Mouse (Mus musculus) forebrain, embryonic 11.5 days (tissue): ENCODE results near the gene 4933415F23Rik. TPM values are rescaled to one million over a fixed set of nuclear protein-coding genes. Genes with fewer than 3 reads are reported as not detected.
A peak's percentile ranks its signal among the peaks of the same experiment; 100 is the strongest.
"Not testable (repeated sequence)": the region's sequence is repeated elsewhere in the genome, so short reads cannot be mapped to it uniquely, and the experiment has no call there.

Experiments
- ATAC-seq: fragments of 200-750 bp; cut with Nextera tagmentation; replicated peaks from 2 replicates; pipeline ENCODE4 v1.8.0; 2017; ENCODE audit warnings: moderate TSS enrichment; ENCODE audit not compliant: low FRiP score
- DNase-seq: peaks from one replicate; pipeline ENCODE4 v3.0.0-alpha.2; 2017; ENCODE audit warnings: low spot score
- H3K27ac ChIP-seq: fragments of 300-500 bp; sonication (generic); 2 replicates; pipeline ENCODE4 v1.5.1; 2014; ENCODE audit warnings: low read depth, low read length
- H3K27me3 ChIP-seq: fragments of 300-500 bp; sonication (generic); 2 replicates; pipeline ENCODE4 v1.6.1; 2014; ENCODE audit warnings: mild to moderate bottlenecking, low read length, mixed read lengths; ENCODE audit not compliant: control insufficient read depth, insufficient read depth
- H3K36me3 ChIP-seq: fragments of 300-500 bp; sonication (generic); 2 replicates; pipeline ENCODE4 v1.6.1; 2014; ENCODE audit warnings: mild to moderate bottlenecking, low read length, moderate library complexity, mixed read lengths; ENCODE audit not compliant: control insufficient read depth, insufficient read depth
- H3K4me1 ChIP-seq: fragments of 300-500 bp; sonication (generic); replicated peaks from 2 replicates; pipeline ENCODE4 v1.6.1; 2014; ENCODE audit warnings: low read length, mixed read lengths; ENCODE audit not compliant: control insufficient read depth, insufficient read depth
- H3K4me2 ChIP-seq: fragments of 300-500 bp; sonication (generic); 2 replicates; pipeline ENCODE4 v1.6.1; 2014; ENCODE audit warnings: low read depth, mild to moderate bottlenecking, low read length, moderate library complexity, mixed read lengths; ENCODE audit not compliant: severe bottlenecking
- H3K4me3 ChIP-seq: fragments of 300-500 bp; sonication (generic); 2 replicates; pipeline ENCODE4 v1.5.1; 2014; ENCODE audit warnings: low read depth, low read length
- H3K9ac ChIP-seq: fragments of 300-500 bp; sonication (generic); 2 replicates; pipeline ENCODE4 v1.6.1; 2014; ENCODE audit warnings: low read length
- H3K9me3 ChIP-seq: fragments of 300-500 bp; sonication (generic); 2 replicates; pipeline ENCODE4 v1.6.1; 2016; ENCODE audit warnings: low read length, mixed read lengths; ENCODE audit not compliant: control insufficient read depth
- WGBS: fragments of 180-500 bp; shearing (Covaris S2); extraction: QIAGEN DNeasy Blood & Tissue Kit; methylation state at CpG from one replicate; pipeline ENCODE4 v1.1.7; 2014; 5-methylcytosine and 5-hydroxymethylcytosine counted together
- polyA plus RNA-seq: library from polyadenylated mRNA; unstranded; fragments of >200 nt; fragmentation: Nextera tagmentation; extraction: Ambion mirVana; gene quantifications from 2 replicates; pipeline ENCODE4 v1.2.1, GENCODE M21; 2014

Gene 4933415F23Rik
- polyA plus RNA-seq = not detected in 2 replicates

DNA sequence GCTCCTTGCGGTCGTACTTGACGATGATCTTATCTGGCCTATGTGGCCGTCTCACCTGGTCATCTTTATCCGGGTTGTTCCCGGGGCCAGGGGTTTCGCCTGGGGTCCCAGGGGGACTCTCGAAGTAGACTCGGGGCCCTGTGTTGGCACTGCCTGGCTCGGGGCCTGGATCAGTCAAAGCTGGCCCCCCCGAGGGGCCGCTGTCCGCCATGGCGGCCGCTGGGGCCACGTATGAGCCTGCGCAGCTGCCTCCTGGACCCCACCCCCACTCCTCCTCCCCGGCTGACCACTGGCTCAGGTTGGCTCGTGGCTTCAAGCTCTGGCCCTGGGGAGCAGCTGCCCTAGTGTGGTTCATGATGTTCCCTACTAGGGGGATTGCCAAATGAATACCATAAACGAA is at the start of gene 4933415F23Rik:
TSS of gene 4933415F23Rik (minus strand) at position 233 of the 400 bp plus-strand sequence.
- ATAC-seq (0 out of 2 replicates have a peak, but pooled peaks have one; percentile 12), DNase-seq (no peak)
- H3K27ac ChIP-seq = no peak within 1 kb of the TSS
- no peaks in the 10 kb centered on the region for H3K27me3 ChIP-seq
- H3K4me3 ChIP-seq = no peak within 1 kb of the TSS
- no peak within 1 kb of the TSS for H3K9ac ChIP-seq
- H3K36me3 ChIP-seq = no peaks in the 10 kb centered on the region
- no peak within 1 kb of the TSS for H3K4me2 ChIP-seq
- 95% methylated on average over 20 of the region's 20 CpGs for whole genome bisulfite sequencing
- H3K9me3 ChIP-seq = no peaks in the 10 kb centered on the region
- H3K4me1 ChIP-seq = no peaks in the 10 kb centered on the region

DNA sequence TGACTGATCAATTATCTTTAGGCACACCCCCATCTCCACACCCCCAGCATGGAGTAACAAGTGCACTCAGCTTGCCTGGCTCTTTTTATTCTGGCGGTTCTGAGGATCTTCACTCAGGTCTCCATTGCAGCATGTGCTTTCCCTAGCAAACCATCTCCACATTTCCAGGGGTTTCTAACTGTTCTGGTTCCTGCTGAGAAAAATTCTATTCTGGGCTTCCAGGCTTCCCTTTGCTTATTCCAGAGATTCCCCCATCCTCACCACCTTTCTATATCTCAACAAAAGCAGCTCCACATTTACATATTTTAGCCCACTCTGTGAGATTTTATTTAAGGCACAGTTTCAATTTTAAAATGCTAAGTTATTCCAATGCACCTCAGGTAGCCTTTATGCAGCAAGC is 49.7 kb upstream of the 4933415F23Rik start:
- H3K9ac ChIP-seq = no peak overlapping the region
- H3K4me3 ChIP-seq = no peak overlapping the region
- 84% methylated on average over 1 of the region's 1 CpGs for WGBS
- DNase-seq (no peak), ATAC-seq (no peak)
- H3K27ac ChIP-seq = no peak overlapping the region
- H3K36me3 ChIP-seq = no peaks in the 10 kb centered on the region
- H3K4me1 ChIP-seq = no peaks in the 10 kb centered on the region
- H3K9me3 ChIP-seq = no peaks in the 10 kb centered on the region
- H3K4me2 ChIP-seq = no peak overlapping the region
- no peaks in the 10 kb centered on the region for H3K27me3 ChIP-seq

DNA sequence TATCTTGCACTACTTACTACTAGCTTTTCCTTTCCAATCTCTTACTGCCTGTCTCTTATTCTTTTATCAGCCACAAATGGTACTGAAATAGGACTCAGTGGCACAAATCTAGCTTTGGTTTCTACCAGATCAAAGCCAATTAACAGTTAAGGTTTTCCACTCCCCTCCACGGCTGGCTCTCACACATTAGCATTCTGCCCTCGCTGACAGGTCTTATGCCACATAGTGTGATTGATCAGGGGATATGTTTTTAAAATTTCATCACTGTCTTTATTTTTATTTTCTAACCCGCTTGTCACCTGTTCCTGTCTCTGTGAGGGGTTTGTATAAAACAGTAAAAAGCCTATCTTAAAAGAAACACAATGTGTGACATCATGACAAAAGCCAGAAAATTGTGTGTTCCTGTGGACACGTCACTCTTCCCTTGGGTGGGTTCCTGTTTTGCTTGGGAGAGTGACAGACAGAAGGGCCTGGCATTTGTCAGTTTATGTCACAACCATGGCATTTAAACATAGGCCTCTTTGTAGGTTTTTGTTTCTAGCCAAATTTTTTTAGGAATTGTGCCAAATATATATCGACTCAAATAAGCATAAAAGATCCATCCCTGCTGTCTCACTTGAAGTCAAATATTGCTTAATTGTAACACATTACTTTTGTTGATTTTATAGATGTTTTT is 44.3 kb upstream of the 4933415F23Rik start:
- 78% methylated on average over 5 of the region's 5 CpGs for WGBS
- H3K27ac ChIP-seq = no peak overlapping the region
- ATAC-seq = no peak
- H3K36me3 ChIP-seq = no peaks in the 10 kb centered on the region
- no peak overlapping the region for H3K9ac ChIP-seq
- H3K4me1 ChIP-seq = no peaks in the 10 kb centered on the region
- no peak for DNase-seq
- no peaks in the 10 kb centered on the region for H3K27me3 ChIP-seq
- H3K4me3 ChIP-seq = no peak overlapping the region
- H3K9me3 ChIP-seq = no peaks in the 10 kb centered on the region
- H3K4me2 ChIP-seq = no peak overlapping the region

DNA sequence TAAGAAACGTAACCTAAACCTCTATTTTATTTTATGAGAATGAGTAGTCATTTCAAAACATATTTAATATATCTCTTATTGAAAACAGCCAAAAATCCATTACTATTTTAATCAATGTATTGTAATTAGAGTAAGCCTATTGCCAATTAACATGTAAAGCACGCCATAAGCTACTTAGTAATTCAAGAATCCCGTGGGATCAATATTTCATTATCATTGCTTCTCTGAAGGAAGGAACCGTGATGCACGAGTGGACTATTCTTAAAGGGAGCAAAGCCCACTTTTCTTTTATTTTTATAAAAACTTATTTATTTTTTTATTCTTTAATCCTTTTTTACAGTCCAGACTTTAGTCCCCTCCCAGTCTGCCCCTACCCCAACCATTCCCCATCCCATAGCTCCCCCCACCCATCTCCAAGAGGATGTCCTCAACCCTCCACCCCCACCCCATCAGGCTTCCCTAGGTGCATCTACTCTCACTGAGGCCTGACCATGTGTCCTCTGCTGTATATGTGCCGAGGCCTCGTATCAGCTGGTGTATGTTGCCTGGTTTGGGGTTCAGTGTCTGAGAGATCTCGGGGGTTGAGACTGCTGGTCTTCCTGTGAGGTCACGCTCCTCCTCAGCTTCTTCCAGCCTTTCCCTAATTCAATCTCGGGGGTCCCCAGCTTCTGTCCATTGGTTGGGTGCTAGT is 39.2 kb upstream of the 4933415F23Rik start:
- Histone ChIP-seq H3K36me3 (no peaks in the 10 kb centered on the region), H3K9me3 (no peaks in the 10 kb centered on the region), H3K4me3 (no peak overlapping the region), H3K4me1 (no peaks in the 10 kb centered on the region), H3K27ac (no peak overlapping the region), H3K9ac (no peak overlapping the region), H3K27me3 (no peaks in the 10 kb centered on the region), H3K4me2 (no peak overlapping the region)
- WGBS = 87% methylated on average over 10 of the region's 10 CpGs
- DNase-seq = no peak
- ATAC-seq = 0 out of 2 replicates have a peak, but pooled peaks have one; percentile 33

DNA sequence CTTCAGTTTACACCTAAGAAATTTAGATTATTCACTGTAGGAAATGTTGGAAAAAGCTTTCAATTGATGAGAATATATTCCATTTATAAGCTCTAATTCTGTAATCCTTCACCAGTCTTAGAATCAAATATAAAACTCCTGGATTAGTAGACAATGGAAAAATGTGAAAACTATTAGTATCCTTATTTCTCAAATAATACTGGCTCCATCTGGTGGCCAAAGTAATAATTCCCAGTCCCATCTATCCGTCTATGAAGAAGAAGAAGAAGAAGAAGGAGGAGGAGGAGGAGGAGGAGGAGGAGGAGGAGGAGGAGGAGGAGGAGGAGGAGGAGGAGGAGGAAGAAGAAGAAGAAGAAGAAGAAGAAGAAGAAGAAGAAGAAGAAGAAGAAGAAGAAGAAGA is 38.5 kb upstream of the 4933415F23Rik start:
- not testable (repeated sequence) for H3K4me3 ChIP-seq, H3K4me2 ChIP-seq, H3K36me3 ChIP-seq, H3K27ac ChIP-seq, H3K27me3 ChIP-seq, DNase-seq, ATAC-seq, H3K4me1 ChIP-seq, H3K9me3 ChIP-seq, H3K9ac ChIP-seq
- 0% methylated on average over 1 of the region's 1 CpGs for whole genome bisulfite sequencing

DNA sequence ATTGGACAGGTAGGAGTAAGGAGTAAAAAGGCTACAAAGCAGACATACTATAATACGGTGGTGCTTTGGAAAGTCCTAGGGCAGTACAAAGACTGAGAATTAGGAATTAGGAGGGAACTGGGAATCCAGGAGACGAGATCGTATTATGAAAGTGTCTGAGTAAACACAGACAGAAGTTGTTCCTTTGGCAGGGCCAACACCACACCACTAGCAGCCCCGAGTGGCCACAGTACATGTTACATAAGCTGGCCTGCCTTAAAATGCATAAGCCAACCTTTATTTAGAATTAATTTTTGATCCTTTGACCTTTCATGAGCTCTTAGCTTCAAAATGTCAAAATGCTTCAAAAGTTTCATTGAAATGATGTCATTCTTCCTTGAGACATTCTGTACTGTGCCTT is 18.8 kb upstream of the 4933415F23Rik start:
- no peaks in the 10 kb centered on the region for H3K36me3 ChIP-seq
- H3K27me3 ChIP-seq = no peaks in the 10 kb centered on the region
- WGBS = 79% methylated on average over 4 of the region's 4 CpGs
- DNase-seq = no peak
- no peaks in the 10 kb centered on the region for H3K9me3 ChIP-seq
- no peak overlapping the region for H3K4me2 ChIP-seq
- no peak overlapping the region for H3K27ac ChIP-seq
- no peaks in the 10 kb centered on the region for H3K4me1 ChIP-seq
- H3K4me3 ChIP-seq = no peak overlapping the region
- ATAC-seq = no peak
- H3K9ac ChIP-seq = no peak overlapping the region

DNA sequence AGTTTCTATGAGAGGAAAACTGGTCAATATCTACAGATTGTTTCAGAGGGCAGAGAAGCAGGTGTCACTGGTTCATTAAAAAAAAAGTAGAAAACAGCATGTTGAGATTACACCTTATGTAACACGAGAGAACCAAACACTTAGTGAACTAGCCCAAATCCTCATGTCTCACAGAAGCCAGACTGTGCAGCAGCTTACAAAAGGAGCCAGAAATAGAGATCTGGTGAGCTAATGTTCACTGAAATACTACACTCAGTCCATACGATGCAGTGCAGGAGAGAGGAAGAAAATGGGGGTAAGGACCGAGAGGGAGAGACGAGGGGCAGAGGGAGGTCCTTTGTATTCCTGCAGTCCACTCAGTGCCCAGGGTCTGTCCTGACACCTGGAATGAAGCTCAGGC is 17.4 kb upstream of the 4933415F23Rik start:
- Histone ChIP-seq H3K4me3 (no peak overlapping the region), H3K9ac (no peak overlapping the region), H3K4me1 (no peaks in the 10 kb centered on the region), H3K4me2 (no peak overlapping the region), H3K9me3 (no peaks in the 10 kb centered on the region), H3K36me3 (no peaks in the 10 kb centered on the region), H3K27me3 (no peaks in the 10 kb centered on the region), H3K27ac (no peak overlapping the region)
- 70% methylated on average over 4 of the region's 4 CpGs for WGBS
- DNase-seq = no peak
- ATAC-seq = no peak

DNA sequence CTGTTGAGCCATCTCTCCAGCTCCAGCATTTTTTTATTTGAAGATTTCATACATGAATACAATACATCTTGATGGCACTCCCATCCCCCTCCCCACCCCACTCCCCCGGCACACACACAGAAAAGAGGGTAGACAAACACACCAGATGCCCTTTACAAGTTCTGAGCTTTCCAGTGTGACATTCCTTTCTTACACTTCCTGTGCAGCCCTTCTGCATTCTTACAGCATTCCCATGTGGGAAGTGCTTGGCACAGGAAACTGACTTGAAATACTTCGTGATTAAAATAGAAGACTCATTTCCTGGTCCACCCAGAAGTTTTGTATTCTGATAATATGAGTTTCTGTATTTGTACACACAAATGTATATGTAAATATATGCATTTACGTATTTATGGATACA is 15.4 kb upstream of the 4933415F23Rik start:
- no peaks in the 10 kb centered on the region for H3K36me3 ChIP-seq
- no peaks in the 10 kb centered on the region for H3K27me3 ChIP-seq
- H3K9ac ChIP-seq = no peak overlapping the region
- no peak overlapping the region for H3K27ac ChIP-seq
- H3K4me2 ChIP-seq = no peak overlapping the region
- H3K4me3 ChIP-seq = no peak overlapping the region
- no peak for DNase-seq
- H3K9me3 ChIP-seq = no peaks in the 10 kb centered on the region
- WGBS = 71% methylated on average over 3 of the region's 3 CpGs
- no peaks in the 10 kb centered on the region for H3K4me1 ChIP-seq
- no peak for ATAC-seq

DNA sequence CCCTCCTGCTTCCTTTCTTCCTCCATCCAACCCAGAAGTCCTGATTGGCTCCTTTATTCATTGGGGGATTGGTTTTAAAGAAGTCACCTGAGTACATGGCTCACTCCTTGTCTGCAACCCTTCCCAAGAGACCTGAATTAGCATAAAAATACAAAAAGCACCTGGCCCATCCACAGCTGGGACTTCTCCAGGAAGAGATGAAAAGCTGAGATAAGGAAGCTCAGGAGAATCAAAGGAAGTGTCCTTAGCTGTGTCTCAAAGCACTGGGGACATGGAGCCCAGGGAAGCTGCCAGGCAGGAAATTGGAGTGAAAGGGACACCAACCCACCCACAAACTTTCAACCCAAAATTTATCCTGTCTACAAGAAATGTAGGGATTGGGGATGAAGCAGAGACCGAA is 7.1 kb upstream of the 4933415F23Rik start:
- Histone ChIP-seq H3K36me3 (no peaks in the 10 kb centered on the region), H3K9me3 (no peaks in the 10 kb centered on the region), H3K4me2 (no peak overlapping the region), H3K4me1 (no peaks in the 10 kb centered on the region), H3K27me3 (no peaks in the 10 kb centered on the region), H3K9ac (no peak overlapping the region), H3K4me3 (no peak overlapping the region), H3K27ac (no peak overlapping the region)
- ATAC-seq (no peak), DNase-seq (no peak)
- WGBS = 90% methylated on average over 1 of the region's 1 CpGs
